Mouse (Mus musculus) CH12.LX (cell line): ENCODE data around the gene Olfr821. TPM values are rescaled to one million over a fixed set of nuclear protein-coding genes. Genes with fewer than 3 reads are reported as not detected.
"Not testable (repeated sequence)": the region's sequence is repeated elsewhere in the genome, so short reads cannot be mapped to it uniquely, and the experiment has no call there.

Experiments
- DNase-seq: peaks from one replicate; pipeline ENCODE4 v3.0.0-alpha.2; 2013; ENCODE audit errors: extremely low read depth
- H3K27ac ChIP-seq: 2 replicates; pipeline ENCODE4 v1.5.1; 2012; ENCODE audit warnings: low read depth, mild to moderate bottlenecking, control low read depth, moderate library complexity; ENCODE audit not compliant: insufficient read depth
- H3K27me3 ChIP-seq: replicated peaks from 2 replicates; pipeline ENCODE3; 2012; ENCODE audit warnings: inconsistent platforms
- H3K36me3 ChIP-seq, 2 experiments: replicated peaks in 1 of 2; 2 replicates each; pipeline versions ENCODE3 to v1.6.1; 2012; ENCODE audit warnings: inconsistent platforms in 1 of 2, low read length in 1 of 2, mild to moderate bottlenecking in 1 of 2, mixed read lengths in 1 of 2, moderate library complexity in 1 of 2; ENCODE audit not compliant: control insufficient read depth in 1 of 2, insufficient read depth in 1 of 2
- H3K4me1 ChIP-seq, 2 experiments: 2 replicates each; pipeline ENCODE4 v1.6.1; 2012; ENCODE audit warnings: inconsistent platforms in 1 of 2, moderate library complexity in 1 of 2; ENCODE audit not compliant: insufficient read depth in 2 of 2, control insufficient read depth in 1 of 2
- H3K4me2 ChIP-seq: 2 replicates; pipeline ENCODE4 v1.6.1; 2012; ENCODE audit warnings: low read depth, mild to moderate bottlenecking, control low read depth; ENCODE audit not compliant: poor library complexity, insufficient read depth, severe bottlenecking
- H3K4me3 ChIP-seq, 3 experiments: fragments of 150-350 bp in 1 of 3; sonication (generic) in 1 of 3; replicated peaks in 1 of 3; 2 replicates each; pipeline versions ENCODE3 to v1.5.1; 2011 to 2012; ENCODE audit warnings: low read depth in 2 of 3, low read length in 2 of 3, mild to moderate bottlenecking in 2 of 3, moderate library complexity in 2 of 3, control low read depth in 1 of 3, improper control_type of control experiment in 1 of 3, inconsistent platforms in 1 of 3, mixed read lengths in 1 of 3; ENCODE audit not compliant: poor library complexity in 1 of 3
- H3K79me2 ChIP-seq: replicated peaks from 2 replicates; pipeline ENCODE4 v1.6.1; 2012; ENCODE audit warnings: mild to moderate bottlenecking, moderate library complexity; ENCODE audit not compliant: control insufficient read depth, poor library complexity, insufficient read depth, severe bottlenecking; ENCODE audit errors: extremely low read depth
- H3K9ac ChIP-seq: 2 replicates; pipeline ENCODE4 v1.6.1; 2012; ENCODE audit warnings: low read depth, mild to moderate bottlenecking, control low read depth, moderate library complexity; ENCODE audit not compliant: insufficient read depth
- H3K9me3 ChIP-seq: replicated peaks from 2 replicates; pipeline ENCODE3; 2012; ENCODE audit warnings: low read length, inconsistent platforms, mixed read lengths
- BHLHE40 ChIP-seq: IDR thresholded peaks from 2 replicates; pipeline ENCODE4 v1.6.1; 2011; ENCODE audit warnings: mild to moderate bottlenecking, low read depth, low read length, improper control_type of control experiment
- CHD2 ChIP-seq: IDR thresholded peaks from 2 replicates; pipeline ENCODE4 v1.6.1; 2011; ENCODE audit warnings: low read length, improper control_type of control experiment
- E2F4 ChIP-seq: IDR thresholded peaks from 2 replicates; pipeline ENCODE4 v1.6.1; 2011; ENCODE audit warnings: low read depth, low read length, improper control_type of control experiment; ENCODE audit not compliant: insufficient replicate concordance
- ETS1 ChIP-seq: conservative IDR thresholded peaks from 2 replicates; pipeline ENCODE4 v1.6.1; 2012; ENCODE audit warnings: low read depth, mild to moderate bottlenecking, inconsistent platforms, low read length, improper control_type of control experiment, moderate library complexity
- GABPA ChIP-seq: IDR thresholded peaks from 2 replicates; pipeline ENCODE4 v1.6.1; 2012; ENCODE audit warnings: low read depth, low read length, improper control_type of control experiment, inconsistent platforms; ENCODE audit not compliant: insufficient replicate concordance
- HCFC1 ChIP-seq: IDR thresholded peaks from 2 replicates; pipeline ENCODE4 v1.6.1; 2012; ENCODE audit warnings: low read depth, mild to moderate bottlenecking, inconsistent platforms, low read length, improper control_type of control experiment
- KAT2A ChIP-seq: IDR thresholded peaks from 2 replicates; pipeline ENCODE4 v1.6.1; 2012; ENCODE audit warnings: low read length, improper control_type of control experiment, inconsistent platforms; ENCODE audit not compliant: insufficient replicate concordance
- NELFE ChIP-seq: IDR thresholded peaks from 2 replicates; pipeline ENCODE4 v1.6.1; 2011; ENCODE audit warnings: low read depth, low read length, improper control_type of control experiment
- PAX5 ChIP-seq: IDR thresholded peaks from 2 replicates; pipeline ENCODE4 v1.6.1; 2012; ENCODE audit warnings: low read length, inconsistent platforms, mixed read lengths
- POLR2A ChIP-seq: IDR thresholded peaks from 2 replicates; pipeline ENCODE4 v1.6.1; 2011; ENCODE audit warnings: low read depth, mild to moderate bottlenecking, improper control_type of control experiment, low read length
- RAD21 ChIP-seq: IDR thresholded peaks from 2 replicates; pipeline ENCODE4 v1.6.1; 2011; ENCODE audit warnings: low read depth, mild to moderate bottlenecking, low read length, improper control_type of control experiment, moderate library complexity
- SIN3A ChIP-seq: IDR thresholded peaks from 2 replicates; pipeline ENCODE4 v1.6.1; 2012; ENCODE audit warnings: low read length, improper control_type of control experiment, inconsistent platforms
- TBP ChIP-seq: conservative IDR thresholded peaks from 2 replicates; pipeline ENCODE4 v1.6.1; 2011; ENCODE audit warnings: low read depth, low read length, improper control_type of control experiment
- USF1 ChIP-seq: IDR thresholded peaks from 2 replicates; pipeline ENCODE4 v1.6.1; 2014; ENCODE audit warnings: low read depth, mild to moderate bottlenecking, inconsistent platforms, low read length, improper control_type of control experiment
- USF2 ChIP-seq: conservative IDR thresholded peaks from 2 replicates; pipeline ENCODE4 v1.6.1; 2011; ENCODE audit warnings: low read depth, low read length, improper control_type of control experiment
- ZKSCAN1 ChIP-seq: IDR thresholded peaks from 2 replicates; pipeline ENCODE4 v1.6.1; 2012; ENCODE audit warnings: low read depth, inconsistent platforms, low read length, improper control_type of control experiment, borderline replicate concordance
- dilution Hi-C: fragments of 300-500 bp; cut with MboI; formaldehyde crosslinking; loops from 2 replicates; pipeline ENCODE4 v1.14.3; 2020; ENCODE audit warnings: low sequenced_read_pairs; ENCODE audit not compliant: extremely low pct_unique_long_range_greater_than_20kb, extremely low pct_ligation_motif_present
- in situ Hi-C: fragments of 300-500 bp; cut with MboI; formaldehyde crosslinking; loops from 3 replicates; pipeline ENCODE4 v1.14.3; 2019; ENCODE audit warnings: low sequenced_read_pairs, low pct_ligation_motif_present, low pct_unique_long_range_greater_than_20kb, mixed read lengths
- polyA plus RNA-seq: library from polyadenylated mRNA; unstranded; fragments of >175 nt; gene quantifications from 2 replicates; pipeline ENCODE4 v1.2.1, GENCODE M21; 2012; ENCODE audit warnings: low read depth; ENCODE audit not compliant: insufficient read length
- total RNA-seq, 2 experiments: library from RNA; depleted of rRNA; stranded (reverse); fragments of 300-350 nt in 1 of 2; fragments of >200 nt in 1 of 2; gene quantifications; 2 replicates each; pipeline ENCODE4 v1.2.3; 2012 to 2014

The Olfr821 gene
- total RNA-seq (2012; rRNA removed) (not detected in 2 replicates), total RNA-seq (2014; rRNA removed) (not detected in 2 replicates), polyA plus RNA-seq (not detected in 2 replicates)

DNA sequence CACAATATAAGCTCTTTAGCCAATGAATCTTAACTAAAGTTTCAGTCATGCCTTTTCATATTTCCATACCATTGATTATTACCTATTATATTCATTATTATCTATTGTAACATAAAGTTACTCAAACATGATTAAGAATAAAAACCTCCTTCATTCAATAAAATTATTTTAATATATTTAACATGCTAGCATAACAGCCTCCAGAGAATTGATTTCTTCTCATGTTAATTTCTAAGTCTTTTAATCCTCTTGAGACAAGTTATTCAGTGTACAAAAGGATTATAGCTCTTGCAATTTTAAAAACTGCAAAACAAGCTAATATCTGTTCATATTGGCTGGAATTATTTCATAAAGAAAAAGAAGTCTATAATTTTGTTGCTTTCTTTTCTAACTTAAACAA, at the start of gene Olfr821:
Gene Olfr821 (plus strand): TSS at position 301 of the 400 bp plus-strand sequence.
- no peak for TF ChIP-seq CHD2
- no peak for TF ChIP-seq E2F4
- no peak for TF ChIP-seq USF1
- no peak for TF ChIP-seq POLR2A
- no peak for TF ChIP-seq ZKSCAN1
- no peak for TF ChIP-seq USF2
- no peak for TF ChIP-seq BHLHE40
- no peak for TF ChIP-seq GABPA
- TF ChIP-seq HCFC1: no peak
- no peak for TF ChIP-seq ETS1
- TF ChIP-seq NELFE: no peak
- TF ChIP-seq PAX5: no peak
- TF ChIP-seq TBP: no peak
- no peak for TF ChIP-seq SIN3A
- TF ChIP-seq RAD21: no peak
- TF ChIP-seq KAT2A: no peak
- dilution Hi-C loops: no loop called here
- no peaks in the 10 kb centered on the region for H3K27me3 ChIP-seq

GRCm38 (mm10) chr10:129981867-129982266, 48.3 kb upstream of the Olfr821 start:
- H3K79me2 ChIP-seq, DNase-seq, H3K4me3 ChIP-seq, H3K4me1 ChIP-seq, dilution Hi-C loops, H3K9ac ChIP-seq, H3K4me2 ChIP-seq, H3K27ac ChIP-seq, H3K9me3 ChIP-seq, H3K36me3 ChIP-seq, H3K27me3 ChIP-seq: not testable (repeated sequence)
- in situ Hi-C loops: loop anchor here (25.0 kb wide), 1 partner anchor 105 kb away; no protein-coding TSS in a partner anchor

More for the DNA sequence above, at the start of gene Olfr821:
- in situ Hi-C loops: no loop called here
- Histone ChIP-seq H3K4me2 (no peak within 1 kb of the TSS), H3K36me3 (no peaks in the 10 kb centered on the region), H3K4me1 (no peaks in the 10 kb centered on the region), H3K27ac (no peak within 1 kb of the TSS), H3K79me2 (no peaks in the 10 kb centered on the region), H3K9me3 (no peaks in the 10 kb centered on the region), H3K9ac (no peak within 1 kb of the TSS), H3K4me3 (no peak within 1 kb of the TSS)
- no peak for DNase-seq

DNA sequence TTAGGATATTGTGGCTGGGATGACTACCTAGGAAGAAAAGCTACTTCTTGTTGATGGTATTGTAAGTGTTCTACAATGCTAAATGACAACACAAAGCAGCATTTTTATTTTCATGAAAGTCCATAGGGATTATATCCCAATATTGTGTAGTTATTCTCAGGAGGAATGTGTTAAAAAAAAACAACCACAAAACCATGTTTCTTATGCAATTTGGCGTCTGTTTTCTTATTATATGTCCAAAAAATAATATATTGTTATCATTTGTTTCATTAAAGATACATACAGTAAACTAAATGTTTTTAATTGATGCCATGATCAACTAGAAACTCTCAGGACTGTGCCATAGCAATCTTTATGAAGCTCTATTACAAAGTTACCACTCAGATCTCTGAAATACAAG, 45.2 kb upstream of the Olfr821 start, which contains the start of gene Gm10310:
Gene Gm10310 (minus strand): TSS at position 101 of the 400 bp plus-strand sequence.
- DNase-seq, H3K9me3 ChIP-seq, dilution Hi-C loops, H3K27ac ChIP-seq, H3K4me3 ChIP-seq, H3K4me1 ChIP-seq, H3K9ac ChIP-seq, H3K36me3 ChIP-seq, H3K79me2 ChIP-seq, H3K4me2 ChIP-seq, H3K27me3 ChIP-seq: not testable (repeated sequence)
- in situ Hi-C loops: loop anchor here (25.0 kb wide), 1 partner anchor 102 kb away; no protein-coding TSS in a partner anchor

- H3K27me3 ChIP-seq, DNase-seq, H3K4me3 ChIP-seq, H3K79me2 ChIP-seq, H3K9me3 ChIP-seq, H3K27ac ChIP-seq, dilution Hi-C loops, in situ Hi-C loops, H3K36me3 ChIP-seq, H3K9ac ChIP-seq, H3K4me1 ChIP-seq, H3K4me2 ChIP-seq: not testable (repeated sequence)
Observed at GRCm38 (mm10) chr10:130004104-130004503, 26.0 kb upstream of the Olfr821 start.
